Mouse (Mus musculus): ENCODE results near the gene Sfrp2. TPM values are rescaled to one million over a fixed set of nuclear protein-coding genes. Genes with fewer than 3 reads are reported as not detected.

Sfrp2 gene
- polyA plus RNA-seq, 1 experiment from 2014 or later: 27.7 TPM

- Histone ChIP-seq H3K36me3 (ENCODE audit: control insufficient read depth, insufficient read depth, low read length) (no peaks in the 10 kb centered on the region), H3K9ac (ENCODE audit: low read depth, low read length) (no peak overlapping the region), H3K9me3 (ENCODE audit: control insufficient read depth, low read length) (no peaks in the 10 kb centered on the region), H3K27ac (ENCODE audit: low read depth, low read length) (no peak overlapping the region), H3K27me3 (replicated peaks; ENCODE audit: control insufficient read depth, insufficient read depth, low read length) (no peaks in the 10 kb centered on the region), H3K4me2 (no peak overlapping the region), H3K4me3 (ENCODE audit: low read depth, low read length) (no peak overlapping the region), H3K4me1 (replicated peaks; ENCODE audit: control insufficient read depth, insufficient read depth, low read length) (no peaks in the 10 kb centered on the region)
- ATAC-seq (replicated peaks; ENCODE audit: low FRiP score) (no peak), DNase-seq (ENCODE audit: low spot score) (no peak)
- WGBS: 86% methylated on average over 4 of the region's 4 CpGs
These were observed 18.8 kb upstream of the Sfrp2 start for GRCm38 (mm10) chr3:83747276-83747675.

- no peak overlapping the region for H3K4me2 ChIP-seq
- no peaks in the 10 kb centered on the region for H3K27me3 ChIP-seq (replicated peaks; ENCODE audit: control insufficient read depth, insufficient read depth, low read length)
- no peak for ATAC-seq (replicated peaks; ENCODE audit: low FRiP score)
- no peak overlapping the region for H3K4me3 ChIP-seq (ENCODE audit: low read depth, low read length)
- DNase-seq (ENCODE audit: low spot score): no peak
- H3K9me3 ChIP-seq (ENCODE audit: control insufficient read depth, low read length): no peaks in the 10 kb centered on the region
- no peak overlapping the region for H3K9ac ChIP-seq (ENCODE audit: low read depth, low read length)
- 77% methylated on average over 5 of the region's 5 CpGs for WGBS
- no peaks in the 10 kb centered on the region for H3K4me1 ChIP-seq (replicated peaks; ENCODE audit: control insufficient read depth, insufficient read depth, low read length)
- H3K27ac ChIP-seq (ENCODE audit: low read depth, low read length): no peak overlapping the region
- H3K36me3 ChIP-seq (ENCODE audit: control insufficient read depth, insufficient read depth, low read length): no peaks in the 10 kb centered on the region
These were observed 18.2 kb upstream of the Sfrp2 start for GRCm38 (mm10) chr3:83747895-83748294.

- no peak for ATAC-seq (replicated peaks; ENCODE audit: low FRiP score)
These were observed 14.5 kb upstream of the Sfrp2 start for GRCm38 (mm10) chr3:83751625-83752024.

GRCm38 (mm10) chr3:83752196-83752595 lies 13.9 kb upstream of the Sfrp2 start:
- Histone ChIP-seq H3K9ac (ENCODE audit: low read depth, low read length) (no peak overlapping the region), H3K4me3 (ENCODE audit: low read depth, low read length) (no peak overlapping the region), H3K9me3 (ENCODE audit: control insufficient read depth, low read length) (no peaks in the 10 kb centered on the region), H3K4me1 (replicated peaks; ENCODE audit: control insufficient read depth, insufficient read depth, low read length) (no peaks in the 10 kb centered on the region), H3K27me3 (replicated peaks; ENCODE audit: control insufficient read depth, insufficient read depth, low read length) (no peaks in the 10 kb centered on the region), H3K27ac (ENCODE audit: low read depth, low read length) (no peak overlapping the region), H3K36me3 (ENCODE audit: control insufficient read depth, insufficient read depth, low read length) (no peaks in the 10 kb centered on the region), H3K4me2 (no peak overlapping the region)
- no peak for DNase-seq (ENCODE audit: low spot score)
- ATAC-seq (replicated peaks; ENCODE audit: low FRiP score): no peak
- 84% methylated on average over 5 of the region's 5 CpGs for WGBS

More at GRCm38 (mm10) chr3:83751625-83752024, 14.5 kb upstream of the Sfrp2 start:
- H3K9me3 ChIP-seq (ENCODE audit: control insufficient read depth, low read length): no peaks in the 10 kb centered on the region
- H3K9ac ChIP-seq (ENCODE audit: low read depth, low read length): no peak overlapping the region
- H3K4me3 ChIP-seq (ENCODE audit: low read depth, low read length): no peak overlapping the region
- H3K27ac ChIP-seq (ENCODE audit: low read depth, low read length): no peak overlapping the region
- no peaks in the 10 kb centered on the region for H3K4me1 ChIP-seq (replicated peaks; ENCODE audit: control insufficient read depth, insufficient read depth, low read length)
- H3K27me3 ChIP-seq (replicated peaks; ENCODE audit: control insufficient read depth, insufficient read depth, low read length): no peaks in the 10 kb centered on the region
- H3K4me2 ChIP-seq: no peak overlapping the region
- no peaks in the 10 kb centered on the region for H3K36me3 ChIP-seq (ENCODE audit: control insufficient read depth, insufficient read depth, low read length)
- WGBS: 29% methylated on average over 2 of the region's 2 CpGs
- no peak for DNase-seq (ENCODE audit: low spot score)

- ATAC-seq (replicated peaks; ENCODE audit: low FRiP score) (no peak), DNase-seq (ENCODE audit: low spot score) (no peak)
- 80% methylated on average over 15 of the region's 15 CpGs for WGBS
- no peak overlapping the region for H3K4me3 ChIP-seq (ENCODE audit: low read depth, low read length)
- H3K4me1 ChIP-seq (replicated peaks; ENCODE audit: control insufficient read depth, insufficient read depth, low read length): no peaks in the 10 kb centered on the region
- H3K4me2 ChIP-seq: no peak overlapping the region
- no peaks in the 10 kb centered on the region for H3K27me3 ChIP-seq (replicated peaks; ENCODE audit: control insufficient read depth, insufficient read depth, low read length)
- no peaks in the 10 kb centered on the region for H3K36me3 ChIP-seq (ENCODE audit: control insufficient read depth, insufficient read depth, low read length)
- no peak overlapping the region for H3K27ac ChIP-seq (ENCODE audit: low read depth, low read length)
- H3K9ac ChIP-seq (ENCODE audit: low read depth, low read length): no peak overlapping the region
- H3K9me3 ChIP-seq (ENCODE audit: control insufficient read depth, low read length): no peaks in the 10 kb centered on the region
These were observed 11.0 kb upstream of the Sfrp2 start for GRCm38 (mm10) chr3:83755043-83755635.

GRCm38 (mm10) chr3:83755666-83756065 lies 10.5 kb upstream of the Sfrp2 start:
- H3K9me3 ChIP-seq (ENCODE audit: control insufficient read depth, low read length): no peaks in the 10 kb centered on the region
- no peak for ATAC-seq (replicated peaks; ENCODE audit: low FRiP score)
- H3K9ac ChIP-seq (ENCODE audit: low read depth, low read length): no peak overlapping the region
- DNase-seq (ENCODE audit: low spot score): no peak
- no peaks in the 10 kb centered on the region for H3K36me3 ChIP-seq (ENCODE audit: control insufficient read depth, insufficient read depth, low read length)
- H3K4me2 ChIP-seq: no peak overlapping the region
- H3K4me3 ChIP-seq (ENCODE audit: low read depth, low read length): no peak overlapping the region
- WGBS: 75% methylated on average over 6 of the region's 6 CpGs
- H3K4me1 ChIP-seq (replicated peaks; ENCODE audit: control insufficient read depth, insufficient read depth, low read length): no peaks in the 10 kb centered on the region
- H3K27me3 ChIP-seq (replicated peaks; ENCODE audit: control insufficient read depth, insufficient read depth, low read length): no peaks in the 10 kb centered on the region
- no peak overlapping the region for H3K27ac ChIP-seq (ENCODE audit: low read depth, low read length)

GRCm38 (mm10) chr3:83762361-83762760 lies 3.8 kb upstream of the Sfrp2 start:
- DNase-seq (ENCODE audit: low spot score) (no peak), ATAC-seq (replicated peaks; ENCODE audit: low FRiP score) (no peak)
- H3K27me3 ChIP-seq (replicated peaks; ENCODE audit: control insufficient read depth, insufficient read depth, low read length): peaks cover 47% of the 10 kb centered on the region
- no peak overlapping the region for H3K4me3 ChIP-seq (ENCODE audit: low read depth, low read length)
- H3K36me3 ChIP-seq (ENCODE audit: control insufficient read depth, insufficient read depth, low read length): no peaks in the 10 kb centered on the region
- no peak overlapping the region for H3K9ac ChIP-seq (ENCODE audit: low read depth, low read length)
- no peak overlapping the region for H3K27ac ChIP-seq (ENCODE audit: low read depth, low read length)
- no peaks in the 10 kb centered on the region for H3K9me3 ChIP-seq (ENCODE audit: control insufficient read depth, low read length)
- WGBS: 63% methylated on average over 10 of the region's 10 CpGs
- no peaks in the 10 kb centered on the region for H3K4me1 ChIP-seq (replicated peaks; ENCODE audit: control insufficient read depth, insufficient read depth, low read length)
- H3K4me2 ChIP-seq: no peak overlapping the region

GRCm38 (mm10) chr3:83763551-83764548 lies 2.3 kb upstream of the Sfrp2 start:
- H3K27ac ChIP-seq (ENCODE audit: low read depth, low read length): no peak overlapping the region
- peak overlapping the region; percentile 37 for H3K4me3 ChIP-seq (ENCODE audit: low read depth, low read length)
- peak; percentile 69 for ATAC-seq (replicated peaks; ENCODE audit: low FRiP score)
- peak; percentile 69 for DNase-seq (ENCODE audit: low spot score)
- no peaks in the 10 kb centered on the region for H3K4me1 ChIP-seq (replicated peaks; ENCODE audit: control insufficient read depth, insufficient read depth, low read length)
- H3K9me3 ChIP-seq (ENCODE audit: control insufficient read depth, low read length): no peaks in the 10 kb centered on the region
- no peak overlapping the region for H3K9ac ChIP-seq (ENCODE audit: low read depth, low read length)
- 9% methylated on average over 40 of the region's 40 CpGs for WGBS
- peaks cover 60% of the 10 kb centered on the region for H3K27me3 ChIP-seq (replicated peaks; ENCODE audit: control insufficient read depth, insufficient read depth, low read length)
- H3K4me2 ChIP-seq: peak overlapping the region; percentile 72
- H3K36me3 ChIP-seq (ENCODE audit: control insufficient read depth, insufficient read depth, low read length): no peaks in the 10 kb centered on the region

Data from liver, embryonic 11.5 days (tissue).